Mouse (Mus musculus): ENCODE data around the gene Dach1. TPM values are rescaled to one million over a fixed set of nuclear protein-coding genes. Genes with fewer than 3 reads are reported as not detected.

The Dach1 gene
- polyA plus RNA-seq, 1 experiment, result 3.6 TPM

DNA sequence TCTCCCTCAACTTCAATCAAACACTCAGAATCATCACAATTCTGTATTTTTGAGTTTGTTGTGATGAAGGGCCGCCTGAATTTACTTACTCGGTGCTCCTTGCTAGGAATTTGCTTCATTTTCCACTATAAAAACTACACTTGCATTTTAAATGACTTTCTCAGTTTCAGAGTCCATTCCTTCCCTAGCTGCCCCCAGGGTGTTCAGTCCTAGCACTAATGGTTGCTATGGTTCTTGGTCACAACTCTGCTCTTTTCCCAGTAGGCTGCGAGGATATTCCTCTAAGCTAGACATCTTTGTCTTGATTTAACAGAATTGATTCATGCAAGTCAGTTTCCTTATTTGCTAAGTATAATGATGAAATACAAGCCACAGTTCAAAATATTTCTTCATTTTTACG is 319.1 kb downstream of the Dach1 start:
- DNase-seq (ENCODE audit: low spot score), result no peak

DNA sequence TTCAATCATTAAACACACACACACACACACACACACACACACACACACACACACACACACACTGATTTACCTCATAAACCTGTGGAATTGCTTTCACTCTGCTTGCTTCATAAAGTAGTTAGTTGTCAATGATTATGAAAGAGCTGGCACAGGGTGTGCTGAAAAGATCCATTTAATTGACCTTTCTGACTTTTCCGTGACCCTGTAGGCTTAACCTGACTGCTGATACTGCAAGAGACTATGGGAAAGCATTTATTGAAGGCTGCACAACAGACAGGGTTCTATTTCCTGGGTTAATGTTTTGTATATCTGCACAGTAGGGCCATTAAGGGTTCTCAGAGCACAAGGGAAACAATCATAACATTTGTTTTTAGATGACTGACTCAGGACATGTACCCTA is 321.9 kb downstream of the Dach1 start:
- no peak for DNase-seq (ENCODE audit: low spot score)

DNA sequence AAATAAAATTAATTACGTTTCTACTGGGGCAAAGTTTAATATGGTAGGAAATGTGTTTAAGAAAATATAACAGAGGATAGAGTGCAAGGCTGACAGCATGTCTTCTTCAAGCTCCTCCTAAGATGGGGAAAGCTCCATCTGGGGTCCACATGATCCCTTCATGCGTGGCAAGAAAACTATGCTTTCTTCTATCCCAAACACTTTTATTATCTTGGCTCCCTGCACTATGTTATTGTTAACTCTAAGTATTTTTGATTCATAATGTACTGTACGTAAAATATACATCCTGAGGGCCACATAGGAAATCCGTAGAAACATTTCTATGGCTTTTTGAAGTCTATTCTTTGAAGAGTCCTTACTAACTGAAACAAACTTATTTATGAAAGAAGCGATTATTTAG is 330.3 kb downstream of the Dach1 start:
- DNase-seq (ENCODE audit: low spot score), result no peak

DNA sequence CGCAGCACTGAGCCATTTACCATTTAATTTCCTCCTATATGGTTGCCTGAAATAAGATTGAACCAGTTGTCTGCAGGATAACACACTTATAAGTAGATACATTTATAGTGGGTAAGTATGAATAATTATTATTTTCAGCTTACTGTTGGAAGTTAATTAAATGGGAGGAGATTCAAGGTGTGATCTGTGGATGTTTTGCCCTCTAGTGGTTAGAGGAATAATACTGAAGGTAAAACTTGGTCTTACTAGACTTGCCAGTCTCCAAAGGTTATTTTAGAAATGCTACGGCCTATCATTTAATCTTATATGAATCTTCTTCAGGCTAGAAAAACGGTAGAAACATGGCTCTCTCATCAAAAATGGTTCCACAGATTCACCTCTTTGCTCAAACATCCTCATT is 339.7 kb downstream of the Dach1 start:
- DNase-seq (ENCODE audit: low spot score), result no peak

DNA sequence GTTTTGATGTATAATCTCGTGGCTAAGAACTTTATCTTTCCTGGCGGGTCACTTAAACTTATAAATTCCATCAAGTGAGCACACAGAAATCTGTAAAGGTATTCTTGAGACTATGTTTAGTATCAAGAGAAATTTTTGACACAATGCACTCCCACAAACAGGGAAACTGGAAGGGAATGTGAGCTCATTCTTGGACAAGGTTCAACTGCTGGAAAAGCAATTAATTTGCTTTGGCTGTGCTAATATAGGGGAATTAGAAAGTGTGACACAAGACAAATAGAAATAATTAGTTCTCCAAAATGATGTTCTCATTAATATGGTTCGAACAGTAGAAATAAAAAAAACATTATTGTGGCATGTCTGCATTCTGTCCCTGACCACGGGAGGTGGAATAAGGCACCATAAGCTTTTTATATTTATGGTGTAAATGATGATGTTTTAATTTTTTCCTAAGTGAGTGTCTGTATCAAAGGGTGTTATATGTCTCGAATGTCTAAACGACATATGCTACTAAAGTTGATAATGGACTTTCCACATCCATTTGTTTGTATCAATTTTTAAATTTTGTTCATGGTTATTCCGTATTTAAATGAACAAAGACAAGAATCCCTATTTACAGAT is 354.9 kb downstream of the Dach1 start:
- DNase-seq (ENCODE audit: low spot score), result no peak

DNA sequence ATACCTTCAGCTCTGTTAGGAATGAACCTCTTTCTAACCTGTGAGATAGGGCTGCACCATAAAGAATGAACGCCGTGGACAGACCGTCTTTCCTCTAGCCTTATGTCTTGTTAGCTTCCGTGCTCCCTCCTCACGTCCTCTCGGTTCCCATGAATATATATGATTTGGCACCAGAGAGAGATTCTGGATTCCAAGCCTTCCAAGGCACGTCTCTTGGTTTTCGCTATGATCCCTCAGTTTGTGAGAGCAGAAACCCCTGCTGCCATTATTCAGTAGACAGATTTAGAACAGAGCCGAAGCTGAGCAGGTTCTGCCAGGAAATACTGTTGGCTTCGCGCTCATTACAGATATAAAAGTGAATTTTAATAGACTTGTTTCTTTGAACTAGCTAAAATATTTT is 356.0 kb downstream of the Dach1 start:
- no peak for DNase-seq (ENCODE audit: low spot score)

DNA sequence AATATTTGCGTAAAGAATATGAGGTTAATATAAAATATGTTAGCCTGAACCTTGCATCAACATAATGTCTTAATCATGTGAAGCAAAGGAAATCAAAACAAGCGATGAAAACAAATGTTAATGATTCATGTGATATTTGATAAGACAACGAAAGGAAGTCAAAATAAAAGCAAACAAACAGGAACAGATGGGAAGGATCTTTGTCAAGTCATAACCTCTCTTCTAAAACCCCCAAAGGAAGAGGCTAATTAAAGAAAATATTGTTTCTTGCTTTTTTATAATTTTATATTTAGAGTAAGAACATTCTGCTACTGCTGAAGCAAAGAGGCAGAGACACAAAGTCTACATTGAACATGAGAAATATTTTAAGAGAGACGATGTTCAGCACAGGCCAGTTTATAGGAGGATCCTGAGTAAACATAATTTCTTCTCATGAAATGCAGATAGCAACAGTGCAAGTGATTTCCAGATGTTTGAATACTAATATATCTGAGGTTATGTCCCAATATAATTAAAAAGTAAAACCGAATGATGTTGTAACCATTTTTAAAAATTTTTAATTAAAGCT is 374.1 kb downstream of the Dach1 start:
- DNase-seq (ENCODE audit: low spot score), result no peak

DNA sequence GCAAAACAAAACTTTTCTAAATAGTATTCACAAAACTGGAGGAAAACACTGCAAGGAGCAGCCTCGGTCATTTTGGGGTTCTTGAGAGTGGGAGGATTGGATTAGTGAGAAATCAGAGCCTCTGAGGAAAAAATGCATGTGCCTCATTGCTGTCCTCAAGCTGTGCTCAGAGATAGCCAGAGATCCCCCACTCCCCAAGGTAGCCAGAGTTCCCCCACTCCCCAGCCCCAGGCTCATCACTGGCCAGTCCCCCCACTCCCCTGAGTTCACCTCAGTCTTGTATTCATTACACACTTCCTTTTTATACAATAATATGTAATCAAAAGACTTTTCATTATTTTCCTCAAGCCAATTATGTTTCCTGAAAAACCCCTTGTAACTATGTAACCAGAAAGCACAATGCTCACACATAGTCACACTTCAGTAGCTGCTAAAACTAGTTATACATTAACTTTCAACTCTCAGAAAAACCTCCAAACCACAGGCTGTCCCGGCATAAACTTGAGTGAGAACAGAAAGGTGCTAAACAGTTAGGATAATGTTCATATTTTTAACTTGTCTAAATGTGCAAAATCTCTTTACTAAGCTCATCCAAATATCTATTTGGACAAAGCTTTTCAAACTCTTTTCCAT is 395.3 kb downstream of the Dach1 start:
- no peak for DNase-seq (ENCODE audit: low spot score)

DNA sequence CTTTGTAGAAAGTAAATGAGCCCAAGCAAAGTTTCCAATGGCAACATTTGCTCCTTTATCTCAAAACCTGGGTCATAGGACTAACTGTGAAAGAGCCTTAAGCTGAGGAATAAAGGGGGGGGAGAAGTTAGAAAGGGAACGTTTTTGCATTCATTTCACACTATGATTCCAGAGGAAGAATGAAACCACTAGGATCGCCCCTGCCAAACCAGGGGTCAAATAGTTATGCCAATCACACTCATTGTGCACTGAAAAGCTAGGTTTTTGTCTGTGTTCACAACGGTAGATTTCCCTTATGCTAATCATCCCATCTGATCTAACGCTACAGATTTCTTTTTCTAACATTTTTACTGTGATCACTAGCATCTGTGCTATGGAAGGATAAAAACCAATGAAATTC is 415.2 kb downstream of the Dach1 start:
- DNase-seq (ENCODE audit: low spot score), result no peak

DNA sequence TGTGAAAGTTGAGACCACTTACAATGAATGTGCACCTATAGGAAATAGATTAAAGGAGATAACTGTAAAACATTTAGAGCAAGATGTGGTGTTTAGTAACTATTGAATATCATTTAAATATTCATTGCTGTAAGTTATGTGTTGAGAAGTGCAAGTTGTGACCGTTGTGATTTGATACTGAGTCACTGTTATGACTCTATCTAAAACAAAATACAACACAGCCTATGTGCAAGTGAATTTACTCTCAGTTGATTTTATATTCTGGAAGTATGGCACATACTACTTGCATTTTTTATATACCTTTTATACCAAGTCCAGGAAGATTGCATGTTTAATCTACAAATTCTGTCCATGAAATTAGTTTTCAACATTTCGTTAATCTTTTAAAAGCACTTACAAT is 415.6 kb downstream of the Dach1 start:
- no peak for DNase-seq (ENCODE audit: low spot score)

DNA sequence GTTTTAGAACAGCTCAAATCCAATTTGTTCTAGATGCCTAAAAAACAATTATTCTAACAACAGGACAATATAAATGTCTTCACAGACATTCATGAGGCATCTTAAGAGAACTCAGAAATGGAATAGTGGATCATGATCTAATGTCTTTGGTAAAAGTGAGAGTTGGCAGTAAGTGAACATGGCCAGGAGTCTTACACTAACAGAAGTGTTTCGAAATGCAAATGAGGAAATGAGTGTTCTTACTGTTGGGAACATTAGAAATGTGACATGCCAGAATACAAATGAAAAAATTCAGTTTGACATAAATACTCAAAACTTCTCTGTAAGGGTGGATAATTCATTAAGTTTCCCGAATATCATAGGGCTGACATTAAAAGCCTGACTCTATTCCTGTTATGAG is 426.3 kb downstream of the Dach1 start:
- DNase-seq (ENCODE audit: low spot score), result no peak

DNA sequence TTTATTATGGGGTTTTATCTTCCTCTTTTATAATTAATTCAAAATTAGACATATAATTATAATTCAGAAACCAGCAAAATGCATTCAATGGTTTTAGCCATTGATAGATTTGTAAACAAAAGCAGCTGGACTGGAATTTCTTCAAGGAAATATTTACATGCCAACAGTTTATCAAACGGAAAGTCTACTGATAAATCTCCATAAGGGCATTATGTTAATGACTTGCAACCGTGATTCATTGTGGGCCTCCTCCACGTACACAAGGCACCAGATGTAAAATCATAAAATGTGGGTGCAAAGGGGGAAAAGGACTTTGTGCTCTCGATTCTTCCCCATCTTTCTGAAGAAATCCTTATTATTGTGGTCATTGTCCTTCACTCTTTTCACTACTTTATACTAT is 426.8 kb downstream of the Dach1 start:
- DNase-seq (ENCODE audit: low spot score), result no peak
